21 mouse cellular contexts compared by ENCODE assay signal in the genomic region with DNA sequence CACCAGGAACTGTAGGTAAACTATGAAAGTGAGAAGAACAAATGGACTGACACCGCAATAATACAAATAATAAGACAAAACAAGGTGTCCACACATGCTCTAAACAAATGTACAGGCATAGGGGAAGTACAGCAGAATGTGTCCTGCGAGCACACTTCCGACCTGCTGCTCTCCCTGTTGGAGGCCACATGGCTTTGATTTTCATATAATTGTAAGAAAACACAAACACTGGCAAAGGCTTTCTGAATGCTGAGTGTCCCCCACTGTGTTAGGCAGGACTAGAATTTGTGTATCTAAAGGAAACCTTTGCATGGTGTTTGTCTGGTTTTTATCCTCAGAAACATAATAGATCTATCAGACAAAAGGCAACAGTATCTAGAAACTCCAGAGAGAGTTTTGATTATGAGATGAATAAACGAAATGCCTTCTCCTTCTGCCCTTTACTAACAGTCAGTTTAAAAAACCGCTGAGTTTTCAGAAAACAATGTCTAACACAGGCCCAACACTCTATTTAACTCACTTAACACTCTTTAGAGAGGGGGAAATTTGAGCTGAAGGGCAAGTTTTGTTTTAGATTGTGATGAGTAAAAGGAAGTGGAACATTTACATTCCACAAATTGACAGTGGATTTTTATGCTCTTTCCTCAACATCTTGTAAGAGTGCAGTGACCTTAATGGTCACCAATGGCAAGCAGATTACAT.
DNase-seq lines count a peak whose midpoint lies in the region; ATAC-seq lines count a peak whose summit lies in the region.
"Had no signal": no experiment of that assay in that cellular context is flagged by ENCODE, and none has a peak within 500 bp of the region (broad histone marks: within the 10 kb centered on the region; RNA-seq: fewer than 3 reads in every experiment).

No protein-coding gene starts in this region.

- H3K27ac ChIP-seq in embryonic facial prominence, embryonic 11.5 days (replicated peaks; ENCODE audit: low read depth, low read length): no peak overlapping the region
- no peak overlapping the region for H3K27ac ChIP-seq in forebrain, embryonic 14.5 days (ENCODE audit: low read depth, low read length)
- H3K27ac ChIP-seq: embryonic facial prominence, embryonic 12.5 days; left cerebral cortex, adult 2 months; liver, embryonic 14.5 days; midbrain, embryonic 10.5 days had no signal

- H3K4me2 ChIP-seq in embryonic facial prominence, embryonic 11.5 days (ENCODE audit: low read depth, low read length): no peak overlapping the region
- no peak overlapping the region for H3K4me2 ChIP-seq in forebrain, embryonic 14.5 days (ENCODE audit: low read length)
- H3K4me2 ChIP-seq: embryonic facial prominence, embryonic 12.5 days; heart, embryonic 11.5 days had no signal

- H3K36me3 ChIP-seq in embryonic facial prominence, embryonic 11.5 days (replicated peaks; ENCODE audit: control insufficient read depth, insufficient read depth, low read depth, low read length): no peaks in the 10 kb centered on the region
- no peaks in the 10 kb centered on the region for H3K36me3 ChIP-seq in forebrain, embryonic 14.5 days (ENCODE audit: control insufficient read depth, insufficient read depth, low read length)
- H3K36me3 ChIP-seq: embryonic facial prominence, embryonic 12.5 days; midbrain, embryonic 10.5 days had no signal

- no peaks in the 10 kb centered on the region for H3K9me3 ChIP-seq in embryonic facial prominence, embryonic 11.5 days (replicated peaks; ENCODE audit: control insufficient read depth, low read length)
- H3K9me3 ChIP-seq in forebrain, embryonic 14.5 days (replicated peaks; ENCODE audit: control insufficient read depth, low read length): no peaks in the 10 kb centered on the region
- H3K9me3 ChIP-seq: embryonic facial prominence, embryonic 12.5 days; midbrain, embryonic 10.5 days had no signal

- H3K27me3 ChIP-seq in embryonic facial prominence, embryonic 11.5 days (ENCODE audit: control insufficient read depth, insufficient read depth, low read length): no peaks in the 10 kb centered on the region
- 0 out of 2 replicates have a peak, but pooled peaks cover 2% of the 10 kb centered on the region for H3K27me3 ChIP-seq in forebrain, embryonic 14.5 days (replicated peaks; ENCODE audit: control insufficient read depth, insufficient read depth, low read length)
- H3K27me3 ChIP-seq: embryonic facial prominence, embryonic 12.5 days had no signal

- H3K4me1 ChIP-seq in embryonic facial prominence, embryonic 11.5 days (ENCODE audit: control insufficient read depth, insufficient read depth, low read length): 0 out of 2 replicates have a peak, but pooled peaks cover 2% of the 10 kb centered on the region
- no peaks in the 10 kb centered on the region for H3K4me1 ChIP-seq in forebrain, embryonic 14.5 days (ENCODE audit: control insufficient read depth, insufficient read depth, low read length)

- no peak overlapping the region for H3K9ac ChIP-seq in embryonic facial prominence, embryonic 11.5 days (replicated peaks; ENCODE audit: low read length)
- no peak overlapping the region for H3K9ac ChIP-seq in forebrain, embryonic 14.5 days (ENCODE audit: low read length)
- H3K9ac ChIP-seq: embryonic facial prominence, embryonic 12.5 days; liver, embryonic 14.5 days had no signal

- DNase-seq in ES-CJ7 (ENCODE audit: low read depth, low spot score) (peak; percentile 26), ZHBTc4 (ENCODE audit: low read depth, low spot score) (peak; percentile 11)
- peak; percentile 43 for DNase-seq in cerebellum, adult 9-11 months
- peak; percentile 72 for DNase-seq in embryonic facial prominence, embryonic 11.5 days (ENCODE audit: low spot score)
- DNase-seq in forebrain, embryonic 14.5 days (ENCODE audit: low spot score): no peak
- no peak for DNase-seq in heart, adult 9 months (ENCODE audit: low spot score in 2 of 2)
- no peak for DNase-seq in gastrocnemius, postnatal 36 days
- DNase-seq: adrenal gland, postnatal 14 days; gastrocnemius, postnatal 25 days; heart, postnatal 36 days; lung, postnatal 4 days; right cerebral cortex, adult 18-20 months; thymus, adult 2 months had no signal

- intact Hi-C loops in gastrocnemius, postnatal 36 days (cut with DNase I): no loop called here

- no peak overlapping the region for H3K4me3 ChIP-seq in embryonic facial prominence, embryonic 11.5 days (ENCODE audit: low read depth, low read length)
- H3K4me3 ChIP-seq in forebrain, embryonic 14.5 days (ENCODE audit: low read depth, low read length): no peak overlapping the region
- H3K4me3 ChIP-seq: embryonic facial prominence, embryonic 12.5 days; left cerebral cortex, adult 2 months; midbrain, embryonic 10.5 days had no signal

- no peak for ATAC-seq in embryonic facial prominence, embryonic 11.5 days (replicated peaks; ENCODE audit: insufficient number of reproducible peaks, low FRiP score, low TSS enrichment, low read depth)
- ATAC-seq in forebrain, embryonic 14.5 days: no peak
- ATAC-seq: CD4-positive, CD25-positive, alpha-beta regulatory T cell, adult 4 months; hindbrain, embryonic 16.5 days; intestine, postnatal 0 days had no signal

- WGBS in embryonic facial prominence, embryonic 11.5 days: 22% methylated on average over 5 of the region's 5 CpGs
- WGBS in forebrain, embryonic 14.5 days: 35% methylated on average over 5 of the region's 5 CpGs

Comparison
In these comparisons a context has a peak if more than half of its experiments do, and no peak if none do; other contexts are left out.
1. DNase-seq: peak in ES-CJ7 (single experiment), ZHBTc4 (single experiment), cerebellum, adult 9-11 months (single experiment) and embryonic facial prominence, embryonic 11.5 days (single experiment); none in forebrain, embryonic 14.5 days (single experiment), heart, adult 9 months (0 of 2) and gastrocnemius, postnatal 36 days (0 of 2).